Comparison of ENCODE assay signal across 18 mouse cellular contexts in genomic region chr6:37794211-37794610, GRCm38 (mm10).
DNase-seq lines count a peak whose midpoint lies in the region; ATAC-seq and TF ChIP-seq lines count a peak whose summit lies in the region.
"Had no signal": no experiment of that assay in that cellular context is flagged by ENCODE, and none has a peak within 500 bp of the region (broad histone marks: within the 10 kb centered on the region; RNA-seq: fewer than 3 reads in every experiment).

No protein-coding gene starts in this region.

- peak; percentile 75 for ATAC-seq in intestine, postnatal 0 days
- ATAC-seq in intestine, embryonic 16.5 days: no peak
- ATAC-seq in limb, embryonic 11.5 days (ENCODE audit: insufficient number of reproducible peaks, low FRiP score, low TSS enrichment, low read depth): no peak

- WGBS in intestine, postnatal 0 days: 42% methylated on average over 4 of the region's 4 CpGs
- 60% methylated on average over 4 of the region's 4 CpGs for WGBS in intestine, embryonic 16.5 days
- WGBS in limb, embryonic 11.5 days: 40% methylated on average over 4 of the region's 4 CpGs

- no peak overlapping the region for H3K4me2 ChIP-seq in intestine, postnatal 0 days (replicated peaks; ENCODE audit: low read depth)
- H3K4me2 ChIP-seq in intestine, embryonic 16.5 days (ENCODE audit: low read depth, low read length): no peak overlapping the region
- H3K4me2 ChIP-seq in limb, embryonic 11.5 days (ENCODE audit: low read depth, severe bottlenecking): no peak overlapping the region
- H3K4me2 ChIP-seq: forebrain, embryonic 12.5 days; hindbrain, embryonic 15.5 days; limb, embryonic 15.5 days had no signal

- intact Hi-C loops in gastrocnemius, adult 2 months (cut with DNase I): no loop called here

- H3K27ac ChIP-seq in intestine, postnatal 0 days (ENCODE audit: low read depth, low read length): no peak overlapping the region
- H3K27ac ChIP-seq in intestine, embryonic 16.5 days (ENCODE audit: low read length): no peak overlapping the region
- no peak overlapping the region for H3K27ac ChIP-seq in limb, embryonic 11.5 days (replicated peaks; ENCODE audit: low read depth, low read length)
- no peak overlapping the region for H3K27ac ChIP-seq in gastrocnemius, adult 2 months
- H3K27ac ChIP-seq: forebrain, embryonic 12.5 days; hindbrain, embryonic 15.5 days; limb, embryonic 15.5 days; macrophage had no signal

- H3K4me1 ChIP-seq in intestine, postnatal 0 days (replicated peaks; ENCODE audit: control insufficient read depth, insufficient read depth, low read length): no peaks in the 10 kb centered on the region
- H3K4me1 ChIP-seq in intestine, embryonic 16.5 days (ENCODE audit: control insufficient read depth, insufficient read depth, low read length): no peaks in the 10 kb centered on the region
- no peaks in the 10 kb centered on the region for H3K4me1 ChIP-seq in limb, embryonic 11.5 days (ENCODE audit: control insufficient read depth, insufficient read depth, low read length)
- H3K4me1 ChIP-seq: hindbrain, embryonic 15.5 days; limb, embryonic 15.5 days had no signal

- no peak overlapping the region for H3K9ac ChIP-seq in intestine, postnatal 0 days (ENCODE audit: low read depth, low read length)
- H3K9ac ChIP-seq in intestine, embryonic 16.5 days (ENCODE audit: low read depth, low read length): no peak overlapping the region
- H3K9ac ChIP-seq in limb, embryonic 11.5 days (ENCODE audit: low read length): no peak overlapping the region
- H3K9ac ChIP-seq: forebrain, embryonic 12.5 days; hindbrain, embryonic 15.5 days; limb, embryonic 15.5 days had no signal

- no peaks in the 10 kb centered on the region for H3K27me3 ChIP-seq in intestine, postnatal 0 days (replicated peaks; ENCODE audit: control insufficient read depth, insufficient read depth, low read length)
- no peaks in the 10 kb centered on the region for H3K27me3 ChIP-seq in intestine, embryonic 16.5 days (replicated peaks; ENCODE audit: control insufficient read depth, insufficient read depth, low read length)
- H3K27me3 ChIP-seq in limb, embryonic 11.5 days (ENCODE audit: control insufficient read depth, insufficient read depth, low read length): no peaks in the 10 kb centered on the region
- H3K27me3 ChIP-seq: forebrain, embryonic 12.5 days; hindbrain, embryonic 15.5 days; limb, embryonic 15.5 days had no signal

- H3K9me3 ChIP-seq in intestine, postnatal 0 days (ENCODE audit: control insufficient read depth): no peaks in the 10 kb centered on the region
- no peaks in the 10 kb centered on the region for H3K9me3 ChIP-seq in intestine, embryonic 16.5 days (ENCODE audit: control insufficient read depth, low read length)
- H3K9me3 ChIP-seq in limb, embryonic 11.5 days (ENCODE audit: control insufficient read depth, low read length): no peaks in the 10 kb centered on the region; the same call in 1 of the 2 replicates
- H3K9me3 ChIP-seq: hindbrain, embryonic 15.5 days; limb, embryonic 15.5 days had no signal

- H3K36me3 ChIP-seq in intestine, postnatal 0 days (ENCODE audit: control insufficient read depth, insufficient read depth): no peaks in the 10 kb centered on the region
- no peaks in the 10 kb centered on the region for H3K36me3 ChIP-seq in intestine, embryonic 16.5 days (ENCODE audit: control insufficient read depth, insufficient read depth, low read length)
- no peaks in the 10 kb centered on the region for H3K36me3 ChIP-seq in limb, embryonic 11.5 days (ENCODE audit: control insufficient read depth, insufficient read depth, low read length)
- H3K36me3 ChIP-seq: forebrain, embryonic 12.5 days; hindbrain, embryonic 15.5 days; limb, embryonic 15.5 days had no signal

- TF ChIP-seq CTCF in intestine, postnatal 0 days (IDR thresholded peaks at IDR 0.05; ENCODE audit: low read depth): no peak
- no peak for TF ChIP-seq CTCF in gastrocnemius, adult 2 months (IDR thresholded peaks at IDR 0.05)

- peak; percentile 14 for DNase-seq in adrenal gland, postnatal 10 days
- DNase-seq in kidney, adult 9 months: peak; percentile 24
- DNase-seq in limb, embryonic 11.5 days (ENCODE audit: low spot score): peak; percentile 22
- DNase-seq in gastrocnemius, adult 2 months: no peak
- no peak for DNase-seq in layer of hippocampus, adult 9-10 months (ENCODE audit: low spot score)
- DNase-seq in natural killer cell, adult 2 months (ENCODE audit: low spot score in 2 of 2): no peak
- DNase-seq: B cell, adult 2 months; cerebellum, adult 2 months; heart, postnatal 10 days; lung, adult 2 months; midbrain, embryonic 14.5 days; right cerebral cortex, adult 18-20 months had no signal

- no peak overlapping the region for H3K4me3 ChIP-seq in intestine, postnatal 0 days (ENCODE audit: low read depth, low read length)
- no peak overlapping the region for H3K4me3 ChIP-seq in intestine, embryonic 16.5 days (ENCODE audit: low read length)
- no peak overlapping the region for H3K4me3 ChIP-seq in limb, embryonic 11.5 days (ENCODE audit: low read depth, low read length)
- no peak overlapping the region for H3K4me3 ChIP-seq in gastrocnemius, adult 2 months
- H3K4me3 ChIP-seq: forebrain, embryonic 12.5 days; hindbrain, embryonic 15.5 days; limb, embryonic 15.5 days had no signal

Comparison
In these comparisons a context has a peak if more than half of its experiments do, and no peak if none do; other contexts are left out.
1. DNase-seq: peak in adrenal gland, postnatal 10 days (single experiment), kidney, adult 9 months (single experiment) and limb, embryonic 11.5 days (single experiment); none in gastrocnemius, adult 2 months (single experiment), layer of hippocampus, adult 9-10 months (single experiment) and natural killer cell, adult 2 months (0 of 2).